Mouse (Mus musculus): Measurements from ENCODE around the gene Gpi1.
A peak's percentile ranks its signal among the peaks of the same experiment; 100 is the strongest.

Gpi1 gene

DNA sequence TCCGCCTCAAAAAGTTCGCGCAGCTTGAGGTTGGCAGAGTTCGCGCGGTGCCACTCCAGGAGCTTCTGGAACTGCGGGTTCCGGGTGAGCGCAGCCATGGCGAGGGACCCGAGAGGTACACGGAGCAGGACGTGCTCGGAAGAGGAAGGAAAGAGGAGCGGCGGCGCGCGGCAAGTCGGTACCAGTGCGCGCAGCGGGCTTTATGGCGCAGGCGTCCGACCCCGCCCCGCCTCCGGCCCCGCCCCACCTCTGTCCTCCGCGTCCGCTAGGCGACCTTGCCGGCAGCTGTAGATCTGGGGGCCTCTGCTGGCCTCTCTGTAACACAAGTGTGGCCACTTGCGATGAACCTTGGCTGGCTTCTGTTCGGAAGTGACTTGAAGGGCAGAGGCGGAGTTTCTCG, at the start of gene Gpi1:
Gene Gpi1 (minus strand): TSS at position 221 of the 400 bp plus-strand sequence.
- DNase-seq (ENCODE audit: low spot score in 2 of 2) = peak; percentile 63 to 80

DNA sequence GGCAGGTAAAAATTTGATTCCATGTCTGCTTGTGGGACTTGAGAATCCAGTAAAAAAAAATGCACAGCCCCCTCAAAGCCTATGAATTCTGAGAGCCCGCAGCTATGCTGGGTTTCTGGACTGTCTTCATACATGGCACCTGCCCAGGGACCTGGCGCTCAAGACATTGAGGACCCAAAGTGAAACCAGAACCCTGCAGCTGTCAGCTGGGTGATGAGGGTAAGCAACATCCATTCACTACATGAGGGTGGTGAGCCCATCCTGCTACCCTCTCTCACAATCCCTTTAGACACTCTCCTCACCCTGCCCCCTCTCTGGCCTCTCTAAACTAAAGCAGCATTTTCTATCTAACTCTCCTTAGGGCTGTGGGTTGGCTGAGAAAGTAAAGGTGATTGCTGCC, 47.5 kb upstream of the Gpi1 start:
- DNase-seq (ENCODE audit: low spot score in 2 of 2) = no peak

DNA sequence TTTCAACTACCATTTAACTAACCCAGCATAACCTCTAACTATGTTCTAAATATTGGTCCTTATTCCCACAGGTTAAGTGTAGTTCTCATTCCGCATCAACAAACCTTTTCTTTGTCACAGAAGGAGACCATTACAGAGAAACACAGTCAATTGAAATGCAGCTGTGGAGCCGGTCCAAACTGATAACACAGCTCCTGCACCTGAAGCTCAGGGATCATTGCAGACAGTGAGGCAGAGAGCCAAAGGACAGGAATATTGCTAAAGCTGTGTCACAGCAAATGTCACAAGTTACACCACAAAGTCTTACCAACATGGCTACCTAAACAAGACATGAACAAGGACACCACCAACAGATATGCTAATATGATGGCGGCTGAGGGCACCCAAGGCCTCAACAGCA, 45.9 kb upstream of the Gpi1 start:
- no peak for DNase-seq (ENCODE audit: low spot score in 2 of 2)

DNA sequence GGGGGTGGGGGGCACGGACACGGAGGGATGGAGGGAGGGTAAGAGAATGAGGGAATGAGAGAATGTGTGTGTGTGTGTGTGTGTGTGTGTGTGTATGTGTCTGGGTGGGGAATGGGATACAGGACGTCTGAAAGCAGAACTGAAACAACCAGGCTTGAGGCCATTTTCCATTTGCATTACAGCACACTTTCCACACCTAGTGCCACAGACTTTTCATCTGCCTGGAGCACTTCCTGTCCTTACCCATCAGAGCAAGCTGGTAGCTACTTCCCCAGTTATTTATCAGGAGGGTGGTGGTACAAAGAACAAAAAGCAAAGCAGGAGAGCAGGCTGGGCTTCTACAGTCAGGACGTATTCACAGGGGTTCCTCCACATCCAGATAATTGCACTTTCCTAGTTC, 42.3 kb upstream of the Gpi1 start:
- no peak for DNase-seq (ENCODE audit: low spot score in 2 of 2)

DNA sequence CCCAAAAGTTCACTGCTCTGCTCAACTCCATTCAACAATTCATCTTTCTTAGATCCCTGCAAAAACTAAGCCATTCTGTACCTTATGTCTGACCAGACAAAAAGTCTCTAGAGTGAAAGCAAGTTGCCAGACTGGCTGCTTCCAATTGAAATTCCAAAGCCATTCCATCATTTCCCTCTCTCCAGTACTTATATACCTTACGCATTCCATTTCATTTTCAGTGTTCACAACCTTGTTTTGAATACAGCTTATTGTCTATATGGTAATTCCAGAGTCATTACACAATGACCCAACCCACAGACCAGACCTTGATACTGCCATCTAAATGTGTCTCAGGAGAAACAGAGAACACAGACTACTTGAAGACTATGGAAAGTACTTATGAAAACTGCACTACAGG, 38.3 kb upstream of the Gpi1 start:
- no peak for DNase-seq (ENCODE audit: low spot score in 2 of 2)

DNA sequence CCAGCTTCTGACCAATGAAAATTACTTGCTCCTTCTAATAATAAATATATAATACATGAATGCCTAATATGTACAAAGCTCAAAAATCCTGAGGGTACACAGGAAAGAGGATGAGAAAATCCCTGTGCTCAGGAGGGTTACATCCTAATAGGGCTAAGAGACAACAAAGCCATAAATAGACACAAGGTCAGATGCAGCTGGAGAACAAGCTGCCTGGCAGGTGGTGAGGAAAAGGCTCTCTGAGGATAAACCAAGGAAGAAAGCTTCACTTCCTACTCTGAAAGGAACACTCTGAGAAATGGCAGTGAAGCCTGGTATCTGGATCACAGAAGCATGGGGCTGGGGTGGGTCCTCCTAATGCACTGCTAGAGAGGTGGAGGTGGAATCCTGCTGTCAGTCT, 36.3 kb upstream of the Gpi1 start:
- DNase-seq (ENCODE audit: low spot score in 2 of 2) = no peak

DNA sequence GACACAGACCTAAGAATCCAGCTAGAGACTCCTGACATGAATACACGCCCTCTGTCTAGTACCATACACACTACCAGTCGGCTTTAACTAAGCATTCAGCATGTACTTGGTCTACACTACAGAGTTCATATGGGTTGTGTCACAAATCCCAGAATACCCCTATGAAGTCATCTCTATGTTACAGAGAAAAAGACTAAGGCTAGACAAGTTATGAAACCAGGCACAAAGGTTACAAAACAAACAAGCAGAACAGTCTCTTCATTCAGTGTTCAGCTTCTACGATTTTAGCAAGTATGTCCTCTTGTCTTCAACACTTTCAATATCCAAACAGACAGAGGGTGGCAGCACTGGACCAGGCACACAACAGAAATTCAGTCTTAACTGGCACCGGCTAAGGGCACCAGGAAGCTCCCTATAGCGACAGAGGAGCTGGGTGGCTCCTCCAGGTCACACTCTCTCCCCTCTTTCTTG, 35.8 kb upstream of the Gpi1 start:
- DNase-seq (ENCODE audit: low spot score in 2 of 2) = peak; percentile 9 to 49

DNA sequence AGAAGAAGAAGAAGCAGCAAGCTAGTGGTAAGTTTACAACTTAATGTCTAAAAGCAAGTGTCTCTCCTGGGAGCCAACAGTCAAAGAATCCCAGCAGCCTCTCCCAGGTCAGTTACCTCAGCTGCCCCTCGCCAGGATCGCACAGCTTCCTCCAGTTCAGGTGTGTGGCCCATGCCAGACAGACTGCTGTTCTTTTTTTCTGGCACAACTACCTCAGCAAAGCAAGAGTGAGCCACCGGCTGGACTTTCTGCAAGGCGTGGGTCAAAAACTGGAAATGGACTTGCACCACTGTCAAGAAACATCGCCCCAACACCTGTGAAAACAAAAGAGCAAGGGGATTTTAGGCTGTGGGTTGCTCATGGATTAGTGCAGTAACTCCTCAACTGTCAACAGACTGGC, 33.3 kb upstream of the Gpi1 start:
- DNase-seq (ENCODE audit: low spot score in 2 of 2) = no peak

DNA sequence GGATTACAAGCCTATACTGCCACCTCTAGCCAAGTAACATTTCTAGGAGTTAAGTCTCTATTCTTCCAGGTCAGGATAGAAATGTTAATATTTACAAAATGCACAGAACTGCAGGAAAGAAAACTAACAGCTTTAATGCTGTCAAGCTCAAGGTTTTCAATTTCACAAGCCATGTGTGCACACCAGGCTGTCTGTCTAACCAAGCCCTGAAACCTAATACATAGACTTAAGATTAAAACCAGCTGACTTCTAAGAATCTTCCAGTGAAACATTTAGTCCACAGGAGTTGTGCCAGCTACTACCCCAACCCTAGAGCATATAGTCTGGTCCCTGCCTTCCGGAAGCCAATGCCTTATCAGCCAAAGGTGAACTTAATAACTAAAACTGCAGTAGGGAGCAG, 28.3 kb upstream of the Gpi1 start:
- no peak for DNase-seq (ENCODE audit: low spot score in 2 of 2)

DNA sequence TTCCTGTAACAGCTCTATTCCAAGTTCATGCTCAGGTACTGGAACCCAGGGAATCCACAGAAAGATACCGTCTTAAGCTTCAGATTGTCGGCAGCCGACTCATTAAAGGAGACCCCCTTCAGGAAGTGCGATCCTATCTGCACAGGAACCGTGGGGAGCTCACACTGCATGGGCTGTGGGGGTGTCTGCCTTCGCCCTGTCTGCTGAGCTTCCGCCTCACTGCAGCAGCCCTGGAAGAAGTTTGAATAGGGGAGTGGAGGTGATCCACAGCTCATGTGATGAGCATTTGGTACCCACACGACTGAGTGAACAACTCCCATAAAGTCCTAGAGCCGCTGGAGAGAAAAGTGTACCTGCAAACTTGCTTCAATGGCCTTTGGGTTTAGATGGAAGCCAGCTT, 27.1 kb upstream of the Gpi1 start:
- no peak for DNase-seq (ENCODE audit: low spot score in 2 of 2)

DNA sequence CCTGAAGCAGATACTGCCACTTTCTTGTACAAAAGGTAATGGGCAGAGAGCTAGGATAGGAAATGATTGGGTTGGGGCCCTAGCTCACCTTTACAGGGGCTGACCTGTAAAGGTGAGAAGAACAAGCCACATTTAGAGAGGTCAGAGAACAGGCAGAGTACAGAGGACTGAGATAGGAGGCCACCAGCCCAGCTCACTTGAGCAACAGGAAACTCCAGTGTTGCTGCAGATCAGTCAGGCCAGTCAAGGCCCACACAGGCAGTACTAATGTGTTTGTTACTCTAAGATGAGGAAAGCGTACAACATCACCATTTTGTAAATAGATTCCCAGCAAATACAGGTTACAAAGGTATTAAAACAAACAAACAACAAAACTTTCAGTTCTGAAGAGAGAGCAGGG, 25.8 kb upstream of the Gpi1 start:
- DNase-seq (ENCODE audit: low spot score in 2 of 2) = no peak

DNA sequence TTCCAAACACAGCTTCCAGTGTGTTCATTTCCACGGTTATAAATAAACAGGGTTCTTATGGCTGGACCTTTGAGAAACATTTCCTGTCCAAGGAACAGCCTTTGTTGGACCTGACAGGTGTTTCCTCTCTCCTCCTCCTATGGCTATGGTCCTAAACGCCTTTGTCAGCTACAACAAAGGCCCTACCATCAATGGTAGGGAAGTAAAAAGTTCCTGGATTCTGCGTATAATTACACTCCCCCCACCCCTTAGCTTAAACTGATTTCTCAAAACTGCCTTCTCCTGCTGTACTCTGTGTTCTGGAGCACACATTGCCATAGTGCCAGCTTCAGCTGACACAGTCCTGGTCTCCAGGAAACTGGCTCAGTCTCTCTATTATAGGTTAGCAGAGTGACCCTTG, 25.0 kb upstream of the Gpi1 start:
- DNase-seq (ENCODE audit: low spot score in 2 of 2) = no peak

DNA sequence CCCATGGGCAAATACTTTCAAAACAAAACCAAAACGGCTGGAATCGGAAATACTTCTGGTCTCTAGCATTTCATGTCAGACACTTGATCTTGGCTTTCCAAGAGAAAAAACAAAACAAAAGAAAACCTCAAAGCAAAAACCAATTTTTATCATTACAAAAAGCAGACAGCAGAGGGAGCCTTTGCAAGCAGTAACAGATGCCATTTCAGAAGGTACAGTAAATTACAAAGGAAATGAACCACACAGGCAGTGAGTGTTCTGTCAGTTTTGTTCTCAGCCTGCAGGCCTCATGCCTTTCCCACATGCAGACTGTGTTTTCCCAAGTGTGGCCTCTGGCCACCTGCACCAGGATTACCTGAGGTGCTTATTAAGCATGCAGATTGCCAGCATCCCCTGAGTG, 21.9 kb upstream of the Gpi1 start:
- DNase-seq (ENCODE audit: low spot score in 2 of 2) = peak in 1 of 2 experiments; percentile 39

DNA sequence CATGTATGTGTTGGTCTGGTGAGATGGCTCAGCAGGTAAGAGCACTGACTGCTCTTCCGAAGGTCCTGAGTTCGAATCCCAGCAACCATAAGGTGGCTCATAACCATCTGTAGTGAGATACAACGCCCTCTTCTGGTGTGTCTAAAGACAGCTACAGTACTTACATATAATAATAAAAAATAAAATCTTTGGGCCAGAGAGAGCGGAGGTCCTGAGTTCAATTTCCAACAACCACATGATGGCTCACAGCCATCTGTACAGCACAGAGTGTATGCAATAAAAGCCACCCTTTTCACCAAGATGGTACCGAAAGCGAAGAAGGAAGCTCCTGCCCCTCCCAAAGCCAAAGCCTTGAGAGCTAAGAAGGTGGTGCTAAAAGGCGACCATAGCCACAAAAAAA, 20.6 kb upstream of the Gpi1 start, which contains the start of gene Gm6096:
Gene Gm6096 (plus strand): TSS at position 301 of the 400 bp plus-strand sequence.
- DNase-seq (ENCODE audit: low spot score in 2 of 2) = no peak

DNA sequence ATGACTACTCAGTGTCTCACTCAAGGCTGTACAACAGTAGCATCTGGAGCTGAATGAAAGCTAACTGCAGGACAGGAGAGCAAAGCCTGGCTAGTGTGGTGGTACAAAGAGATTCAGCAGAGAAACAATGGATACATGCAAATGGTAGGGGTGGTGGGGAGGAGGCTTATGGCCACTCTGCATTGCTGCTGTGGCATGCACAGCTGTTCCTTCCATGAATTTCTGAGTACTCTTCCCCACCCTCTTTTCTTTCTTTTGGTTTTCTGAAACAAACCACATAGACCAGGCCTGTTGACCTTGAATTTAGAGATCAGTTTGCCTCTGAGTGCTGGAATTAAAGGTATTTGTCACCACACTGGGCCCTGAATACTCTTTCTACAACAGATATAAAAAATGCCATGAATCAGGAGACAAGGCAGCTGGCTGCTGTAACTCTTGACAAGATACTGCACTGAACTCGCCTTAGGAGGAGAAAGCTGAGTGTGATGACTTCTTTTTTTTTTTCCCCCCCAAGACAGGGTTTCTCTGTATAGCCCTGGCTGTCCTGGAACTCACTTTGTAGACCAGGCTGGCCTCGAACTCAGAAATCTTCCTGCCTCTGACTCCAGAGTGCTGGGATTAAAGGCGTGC, 16.8 kb upstream of the Gpi1 start:
- no peak for DNase-seq (ENCODE audit: low spot score in 2 of 2)

DNA sequence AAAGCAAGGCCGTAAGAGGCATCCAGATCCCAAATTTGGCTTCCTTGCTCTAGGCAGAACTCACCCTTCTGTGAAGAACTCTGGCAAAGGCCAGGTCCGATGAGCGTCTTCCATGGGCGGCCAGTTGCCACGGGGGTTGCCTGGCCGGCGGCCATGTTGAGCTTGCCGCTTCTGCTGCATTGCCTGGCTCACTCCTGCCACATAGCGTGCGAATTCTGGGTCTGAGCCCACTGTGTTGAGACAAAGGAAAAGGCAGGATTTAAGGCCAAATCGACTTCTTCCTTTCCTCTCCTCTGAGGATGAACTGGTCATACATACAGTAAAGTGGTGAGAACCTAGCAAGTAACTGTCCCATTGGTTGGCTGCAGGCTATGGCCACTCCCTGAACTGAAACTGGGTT, 12.0 kb upstream of the Gpi1 start:
- no peak for DNase-seq (ENCODE audit: low spot score in 2 of 2)

DNA sequence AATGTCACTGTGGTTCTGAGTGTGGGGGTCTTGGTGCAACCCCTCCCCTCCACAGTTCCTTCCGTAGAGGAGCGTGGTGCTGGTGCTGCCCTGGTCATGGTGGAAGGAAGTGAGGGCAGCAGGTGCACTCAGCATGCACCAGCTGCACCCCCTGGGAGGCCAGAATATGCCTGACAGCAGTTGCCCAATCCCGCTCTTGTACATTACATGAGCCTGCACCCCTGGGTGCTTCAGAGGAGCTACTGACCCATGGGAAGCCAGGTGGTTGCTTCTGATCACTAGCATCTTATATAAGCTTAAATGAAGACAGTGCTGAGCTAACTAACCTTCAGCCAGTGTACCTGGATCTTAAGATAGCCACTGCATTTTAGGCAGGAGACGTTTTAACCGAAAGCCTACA, 8.0 kb upstream of the Gpi1 start:
- no peak for DNase-seq (ENCODE audit: low spot score in 2 of 2)

DNA sequence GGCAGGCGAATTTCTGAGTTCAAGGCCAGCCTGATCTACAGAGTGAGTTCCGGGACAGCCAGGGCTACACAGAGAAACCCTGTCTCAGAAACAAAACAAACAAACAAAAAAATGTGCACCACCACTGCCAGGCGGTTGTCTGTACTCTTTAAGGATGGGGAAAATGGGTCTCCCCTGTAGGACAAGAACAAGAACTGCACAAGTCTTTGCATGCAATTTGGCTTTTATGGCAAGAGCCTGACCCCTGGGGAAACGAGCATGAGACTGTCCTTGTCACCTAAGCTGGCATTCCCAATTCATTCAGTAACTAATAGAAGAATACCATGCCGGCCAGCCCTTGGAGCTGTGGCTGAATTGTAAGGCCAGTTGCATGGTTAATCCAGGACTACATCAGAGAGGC, 5.5 kb upstream of the Gpi1 start:
- no peak for DNase-seq (ENCODE audit: low spot score in 2 of 2)

DNA sequence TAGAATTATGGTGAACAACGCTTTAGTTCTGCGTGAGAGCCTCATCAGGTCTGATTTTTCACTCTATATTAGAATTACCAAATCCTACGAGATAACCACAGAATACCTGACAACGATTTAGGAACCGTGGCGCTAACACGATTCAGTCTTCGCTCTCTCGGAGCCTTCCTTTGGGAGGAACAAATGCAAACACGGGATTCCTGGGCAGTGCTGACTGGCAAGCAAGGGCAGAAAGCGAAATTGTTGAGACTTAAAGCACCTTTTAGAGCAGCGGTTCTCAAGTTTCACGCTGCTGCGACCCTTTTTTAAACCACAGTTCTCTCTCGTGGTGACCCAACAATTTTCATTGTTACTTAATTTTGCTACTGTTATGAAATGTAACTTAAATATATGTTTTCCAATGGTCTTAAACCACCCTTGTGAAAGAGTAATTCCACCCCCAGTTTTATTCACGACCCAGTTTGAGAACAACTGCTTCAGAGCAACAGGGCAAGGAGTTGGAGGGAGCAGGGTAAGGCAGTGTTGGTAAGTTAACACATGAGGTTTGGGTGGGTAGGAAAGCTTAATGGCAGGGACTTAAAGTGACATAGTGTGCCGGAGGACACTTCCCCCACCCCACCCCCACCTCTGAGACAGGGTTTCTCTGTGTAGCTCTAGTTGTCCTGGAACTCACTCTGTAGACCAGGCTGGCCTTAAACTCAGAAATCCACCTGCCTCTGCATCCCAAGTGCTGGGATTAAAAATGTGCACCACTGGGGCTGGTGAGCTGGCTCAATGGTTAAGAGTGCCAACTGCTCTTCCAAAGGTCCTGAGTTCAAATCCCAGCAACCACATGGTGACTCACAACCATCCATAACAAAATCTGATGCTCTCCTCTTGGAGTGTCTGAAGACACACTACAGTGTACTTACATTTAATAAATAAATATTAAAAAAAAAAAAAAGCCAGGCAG, 4.8 kb upstream of the Gpi1 start:
- no peak for DNase-seq (ENCODE audit: low spot score in 2 of 2)

DNA sequence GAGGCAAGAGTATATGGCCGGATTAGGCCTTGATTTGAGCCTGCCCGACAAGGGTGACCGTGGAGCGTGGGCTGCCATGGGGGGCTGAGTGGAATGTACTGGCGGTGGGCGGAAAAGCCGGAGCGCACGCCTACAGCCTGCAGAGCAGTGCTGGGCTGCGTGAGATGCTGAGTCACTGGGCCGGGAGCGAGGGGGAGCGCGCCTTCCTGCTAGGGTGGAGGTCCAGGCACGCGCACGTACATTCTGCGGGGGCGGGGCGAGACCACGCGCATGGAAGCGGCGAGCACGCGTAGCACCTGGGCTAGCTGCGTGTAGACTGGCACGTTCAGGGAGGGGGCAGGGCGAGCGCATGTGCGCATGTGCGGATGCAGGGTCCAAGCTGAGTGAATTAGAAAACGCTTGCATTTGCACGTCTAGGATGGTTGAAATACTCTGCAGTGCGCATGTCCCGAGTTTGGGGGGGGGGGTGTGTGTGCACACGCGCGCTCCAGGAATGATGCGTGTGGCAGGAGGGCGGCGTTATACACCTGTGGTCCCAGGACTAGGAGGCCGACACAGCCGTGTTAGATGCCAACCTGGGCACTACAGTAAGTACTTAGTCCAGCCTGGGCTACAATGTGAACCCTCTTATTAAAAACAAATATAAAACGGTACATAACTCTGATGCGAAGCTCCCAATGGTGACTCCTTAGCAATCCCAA, 3.9 kb upstream of the Gpi1 start:
- peak; percentile 99 to 100 for DNase-seq (ENCODE audit: low spot score in 2 of 2)

DNA sequence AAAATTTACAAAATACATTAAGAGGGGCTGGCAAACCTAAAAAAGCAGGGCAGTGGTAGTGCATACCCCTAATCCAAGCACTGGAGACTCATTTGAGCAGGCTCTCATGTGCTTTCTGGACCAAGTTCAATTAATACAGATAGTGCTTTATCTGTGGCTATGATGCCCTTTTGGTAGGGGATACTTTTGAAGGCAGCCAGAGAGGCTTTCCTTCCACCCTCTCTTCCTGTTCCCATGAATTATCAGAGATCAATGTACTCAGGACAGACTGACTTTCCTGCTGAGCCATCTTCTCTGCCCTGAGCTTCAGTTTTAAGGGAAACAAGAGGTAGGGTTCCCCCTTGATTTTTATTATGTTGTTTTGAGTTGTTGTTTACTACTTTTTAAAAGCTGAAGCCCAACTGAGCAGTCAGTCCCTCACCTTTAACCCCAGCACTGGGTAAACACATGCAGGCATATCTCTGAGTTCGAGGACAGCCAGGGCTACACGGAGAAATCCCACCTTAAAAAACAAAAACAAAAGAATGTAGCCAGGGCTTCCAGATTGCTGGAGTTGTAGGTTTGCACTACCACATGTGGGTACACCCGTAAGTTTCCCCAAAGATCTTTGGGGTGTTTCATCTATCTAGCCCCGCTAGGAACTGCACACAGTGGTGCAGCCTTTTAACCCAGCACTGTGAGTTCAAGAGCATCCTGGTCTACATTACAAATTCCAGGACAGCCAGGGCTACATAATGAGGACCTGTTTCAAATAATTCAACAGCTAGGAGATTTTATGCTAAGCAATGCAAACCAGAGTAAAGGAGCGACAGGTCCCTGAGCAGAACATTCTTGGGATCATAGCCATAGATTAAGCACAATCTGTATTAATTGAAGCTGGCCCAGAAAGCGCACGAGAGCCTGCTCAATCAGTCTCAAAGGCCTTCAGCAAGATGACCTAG, 2.9 kb upstream of the Gpi1 start:
- DNase-seq (ENCODE audit: low spot score in 2 of 2) = no peak

Measured in thymus, postnatal 10 days (tissue).